Mouse (Mus musculus): Measurements from ENCODE around the gene Gm10382. TPM values are rescaled to one million over a fixed set of nuclear protein-coding genes. Genes with fewer than 3 reads are reported as not detected.
"Not testable (repeated sequence)": the region's sequence is repeated elsewhere in the genome, so short reads cannot be mapped to it uniquely, and the experiment has no call there.

Gene Gm10382
- polyA plus RNA-seq, 1 experiment from 2014 or later = 0.18 TPM

DNA sequence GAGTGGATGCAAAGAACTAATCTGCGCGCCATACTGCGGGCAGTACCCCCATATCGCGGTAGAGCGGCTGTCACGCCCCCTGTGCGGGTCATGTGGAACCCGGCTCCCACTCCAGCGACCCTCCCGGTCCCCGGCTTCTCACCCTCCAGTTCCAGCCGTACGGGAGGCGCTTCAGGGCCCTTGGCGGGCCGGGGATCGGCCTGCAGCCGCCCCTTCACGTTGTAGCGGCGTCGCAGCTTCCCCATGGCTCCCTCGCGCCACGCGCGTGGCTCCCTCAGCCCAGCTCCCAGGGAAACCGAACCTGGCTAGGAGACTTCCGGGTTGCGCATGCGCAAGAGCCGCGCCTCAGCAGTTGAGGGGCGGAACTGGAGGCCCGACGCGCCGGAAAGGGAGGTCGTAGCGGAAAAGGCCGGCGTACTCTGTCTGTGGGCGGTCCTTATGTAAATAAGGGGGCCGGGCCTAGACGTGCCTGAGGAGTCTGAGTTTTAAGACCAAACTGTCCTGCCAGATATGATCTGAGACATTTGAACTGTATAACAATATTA, 44.7 kb downstream of the Gm10382 start, which contains the start of gene Dhx37:
TSS of gene Dhx37 (minus strand) at position 329 of the 545 bp plus-strand sequence.
- peak within 1 kb of the TSS; percentile 83 for H3K9ac ChIP-seq (ENCODE audit: low read depth, low read length)

DNA sequence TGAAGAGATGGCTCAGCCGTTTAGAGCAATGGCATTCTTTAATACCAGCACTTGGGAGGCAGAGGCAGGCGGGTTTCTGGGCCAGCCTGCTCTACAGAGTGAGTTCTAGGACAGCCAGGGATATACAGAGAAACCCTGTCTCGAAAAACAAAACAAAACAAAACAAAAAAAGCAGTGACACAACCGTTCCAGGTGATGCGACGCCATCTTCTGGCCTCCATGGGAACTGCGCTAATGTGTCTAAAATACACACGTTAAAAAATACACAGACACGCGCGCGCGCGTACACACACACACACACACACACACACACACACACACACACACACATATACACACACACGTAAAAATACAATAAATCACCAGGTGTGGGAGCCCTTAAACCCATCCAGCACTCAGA, 45.2 kb downstream of the Gm10382 start:
- H3K4me2 ChIP-seq = peak overlapping the region; percentile 74
- H3K27ac ChIP-seq (ENCODE audit: low read depth, low read length) = 0 out of 2 replicates have a peak overlapping the region, but pooled peaks have one; percentile 36
- not testable (repeated sequence) for H3K27me3 ChIP-seq (replicated peaks; ENCODE audit: control insufficient read depth, insufficient read depth, low read length); ATAC-seq (replicated peaks; ENCODE audit: low FRiP score); H3K4me1 ChIP-seq (replicated peaks; ENCODE audit: control insufficient read depth, insufficient read depth, low read length); H3K9ac ChIP-seq (ENCODE audit: low read depth, low read length); DNase-seq (ENCODE audit: low spot score); H3K9me3 ChIP-seq (ENCODE audit: control insufficient read depth, low read length)
- H3K4me3 ChIP-seq (ENCODE audit: low read depth, low read length) = peak overlapping the region; percentile 76
- WGBS = 52% methylated on average over 15 of the region's 15 CpGs
- peaks cover 19% of the 10 kb centered on the region for H3K36me3 ChIP-seq (ENCODE audit: control insufficient read depth, insufficient read depth, low read length)

More for the DNA sequence above, 44.7 kb downstream of the Gm10382 start, which contains the start of gene Dhx37:
- Histone ChIP-seq H3K4me3 (ENCODE audit: low read depth, low read length) (peak within 1 kb of the TSS; percentile 76), H3K4me1 (replicated peaks; ENCODE audit: control insufficient read depth, insufficient read depth, low read length) (peaks cover 10% of the 10 kb centered on the region), H3K9me3 (ENCODE audit: control insufficient read depth, low read length) (no peaks in the 10 kb centered on the region), H3K4me2 (peak within 1 kb of the TSS; percentile 74), H3K27me3 (replicated peaks; ENCODE audit: control insufficient read depth, insufficient read depth, low read length) (no peaks in the 10 kb centered on the region), H3K27ac (ENCODE audit: low read depth, low read length) (peak within 1 kb of the TSS; percentile 36; the same call in 1 of the 2 replicates), H3K36me3 (ENCODE audit: control insufficient read depth, insufficient read depth, low read length) (peaks cover 23% of the 10 kb centered on the region)
- under 1% methylated on average over 46 of the region's 46 CpGs for WGBS
- ATAC-seq (replicated peaks; ENCODE audit: low FRiP score) (peak; percentile 98), DNase-seq (ENCODE audit: low spot score) (peak; percentile 91)

Other genes starting within 250 kb of the Gm10382 start
- 14.0 and 17.2 TPM in 2 replicates for gene Ncor2, start 210.1 kb upstream of the Gm10382 start, polyA plus RNA-seq (2014; fragmentation: Nextera tagmentation; extraction: Ambion mirVana)
- gene Scarb1, start 48.2 kb upstream of the Gm10382 start, polyA plus RNA-seq (2014; fragmentation: Nextera tagmentation; extraction: Ambion mirVana) = 104 and 108 TPM in 2 replicates
- 772 and 827 TPM in 2 replicates for gene Ubc, start 880 bp downstream of the Gm10382 start, polyA plus RNA-seq (2014; fragmentation: Nextera tagmentation; extraction: Ambion mirVana)
- 18.5 and 19.4 TPM in 2 replicates for gene Dhx37, start 44.8 kb downstream of the Gm10382 start, polyA plus RNA-seq (2014; fragmentation: Nextera tagmentation; extraction: Ambion mirVana)
- gene Bri3bp, start 52.2 kb downstream of the Gm10382 start, polyA plus RNA-seq (2014; fragmentation: Nextera tagmentation; extraction: Ambion mirVana) = 63.6 and 67.9 TPM in 2 replicates
- 29.3 and 29.7 TPM in 2 replicates for gene Aacs, start 86.5 kb downstream of the Gm10382 start, polyA plus RNA-seq (2014; fragmentation: Nextera tagmentation; extraction: Ambion mirVana)
- gene Tmem132b, start 142.5 kb downstream of the Gm10382 start, polyA plus RNA-seq (2014; fragmentation: Nextera tagmentation; extraction: Ambion mirVana) = 0.05 and 0.15 TPM in 2 replicates

Data from liver, embryonic 11.5 days (tissue).